Mouse (Mus musculus): ENCODE data around the gene Sipa1l3. TPM values are rescaled to one million over a fixed set of nuclear protein-coding genes. Genes with fewer than 3 reads are reported as not detected.

Gene Sipa1l3
- total RNA-seq, 1 experiment from 2014 or later, result 12.2 TPM

DNA sequence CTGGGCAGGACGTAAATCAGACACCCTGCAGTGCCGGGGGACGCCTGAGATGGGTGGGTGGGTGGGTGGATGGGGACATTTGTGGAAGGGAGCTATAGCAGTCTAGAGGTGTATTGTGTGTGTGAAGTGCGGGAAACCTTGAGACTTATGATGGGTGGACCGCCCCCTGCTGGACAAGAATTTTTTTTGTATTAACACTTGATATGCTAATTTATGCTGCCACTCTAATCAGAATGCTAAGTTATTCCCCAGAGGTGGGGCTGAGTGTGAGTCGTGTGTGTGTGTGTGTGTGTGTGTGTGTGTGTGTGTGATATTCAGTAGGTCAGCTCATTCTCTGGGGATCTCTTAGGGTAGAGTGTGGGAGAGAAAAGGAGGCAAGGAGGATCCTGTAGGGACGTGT lies 211.8 kb downstream of the Sipa1l3 start:
- no peak for ATAC-seq (replicated peaks; ENCODE audit: insufficient number of reproducible peaks, low FRiP score, low TSS enrichment, poor library complexity, severe bottlenecking)

DNA sequence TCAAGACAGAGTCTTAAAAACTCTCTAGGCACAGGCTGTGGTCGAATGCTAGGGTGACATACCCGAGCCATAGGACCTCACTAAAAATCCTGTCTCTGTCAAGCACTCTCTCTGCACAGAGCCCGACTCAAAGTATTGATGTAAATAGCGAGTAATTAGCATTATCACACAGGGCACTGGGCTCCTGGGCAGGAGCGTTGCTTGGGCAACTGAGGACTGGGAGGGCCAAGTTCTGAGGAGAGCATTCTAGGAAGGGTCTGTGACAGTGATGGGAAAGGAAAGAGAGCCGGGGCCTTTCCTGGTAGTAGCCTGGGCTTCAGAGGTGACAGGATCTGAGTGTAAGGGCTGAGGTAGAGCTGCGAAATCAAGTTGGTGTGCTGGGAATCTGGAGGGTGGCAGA lies 212.3 kb downstream of the Sipa1l3 start:
- ATAC-seq (replicated peaks; ENCODE audit: insufficient number of reproducible peaks, low FRiP score, low TSS enrichment, poor library complexity, severe bottlenecking), result no peak

DNA sequence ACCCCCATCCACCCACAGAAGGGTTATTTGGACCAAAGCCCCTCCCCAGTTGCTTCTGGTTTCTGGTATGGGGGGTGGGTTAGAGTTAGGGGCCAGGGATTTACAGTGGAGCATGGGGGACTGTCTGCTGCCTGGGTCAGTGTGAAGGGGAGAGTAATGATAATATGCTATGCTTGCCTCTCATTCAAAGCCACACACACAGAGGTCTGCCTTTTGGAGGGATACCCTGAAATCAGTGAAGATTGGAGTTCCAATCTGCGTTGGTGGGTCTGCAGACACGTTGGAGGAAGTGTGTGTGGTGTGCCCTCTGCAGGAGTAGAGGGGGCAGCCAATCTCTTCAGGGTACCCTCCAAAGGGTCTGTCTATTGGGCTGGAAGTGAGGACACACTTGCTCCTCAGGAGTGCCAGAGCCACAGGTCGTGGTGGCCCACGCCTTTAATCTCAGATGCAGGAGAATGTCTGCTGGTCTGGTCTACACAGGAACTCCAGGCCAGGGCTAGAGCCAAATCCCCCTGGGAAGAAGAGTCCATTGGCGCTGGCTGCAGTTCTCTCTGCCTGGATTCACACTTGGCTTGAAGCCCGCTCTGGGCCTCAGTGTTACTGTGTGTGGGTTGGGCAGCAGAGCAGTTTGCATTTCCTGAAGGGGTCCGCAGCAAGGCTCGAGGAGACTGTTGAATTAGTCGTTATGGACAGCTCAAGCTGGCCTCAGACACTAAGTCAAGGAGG lies 213.0 kb downstream of the Sipa1l3 start:
- ATAC-seq (replicated peaks; ENCODE audit: insufficient number of reproducible peaks, low FRiP score, low TSS enrichment, poor library complexity, severe bottlenecking), result no peak

DNA sequence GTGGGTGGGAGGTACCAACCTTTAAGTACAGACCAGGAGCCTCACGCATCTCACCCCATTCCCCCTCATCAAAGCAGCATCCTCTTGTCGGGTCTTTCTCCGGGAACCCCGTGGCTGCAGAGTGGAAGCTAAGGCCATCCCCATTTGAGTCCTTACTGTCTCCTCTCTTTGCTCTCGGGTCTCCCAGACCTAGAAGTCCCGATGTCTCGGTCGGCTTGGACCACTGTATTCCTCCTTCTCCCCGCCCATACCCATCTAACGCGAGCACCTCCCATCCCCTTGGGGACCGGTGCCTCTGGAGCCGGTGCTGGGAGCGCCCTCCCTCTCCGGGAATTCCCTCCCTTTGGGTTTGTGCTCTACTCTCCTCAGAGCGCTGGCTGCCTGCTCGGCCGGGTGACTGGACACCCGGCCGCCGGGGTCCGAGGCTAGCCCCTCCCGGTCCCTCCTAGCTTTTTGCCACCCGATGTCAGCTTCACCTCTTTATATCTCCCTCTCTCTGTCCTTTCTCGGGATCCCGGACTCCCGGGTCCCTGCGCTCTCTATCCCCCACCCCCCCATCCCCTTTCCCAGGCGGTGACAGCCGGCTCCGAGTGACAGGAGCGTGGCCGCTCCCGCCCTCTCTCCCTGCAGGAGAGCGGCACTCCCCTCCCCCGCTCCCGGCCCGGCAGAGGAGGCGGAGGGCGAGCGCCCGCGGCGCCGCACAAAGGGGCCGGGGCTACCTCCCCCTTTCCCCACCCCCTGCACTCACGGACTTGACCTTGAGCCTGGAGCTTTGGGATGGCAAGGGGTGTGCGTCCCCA lies 213.8 kb downstream of the Sipa1l3 start:
- ATAC-seq (replicated peaks; ENCODE audit: insufficient number of reproducible peaks, low FRiP score, low TSS enrichment, poor library complexity, severe bottlenecking), result no peak

DNA sequence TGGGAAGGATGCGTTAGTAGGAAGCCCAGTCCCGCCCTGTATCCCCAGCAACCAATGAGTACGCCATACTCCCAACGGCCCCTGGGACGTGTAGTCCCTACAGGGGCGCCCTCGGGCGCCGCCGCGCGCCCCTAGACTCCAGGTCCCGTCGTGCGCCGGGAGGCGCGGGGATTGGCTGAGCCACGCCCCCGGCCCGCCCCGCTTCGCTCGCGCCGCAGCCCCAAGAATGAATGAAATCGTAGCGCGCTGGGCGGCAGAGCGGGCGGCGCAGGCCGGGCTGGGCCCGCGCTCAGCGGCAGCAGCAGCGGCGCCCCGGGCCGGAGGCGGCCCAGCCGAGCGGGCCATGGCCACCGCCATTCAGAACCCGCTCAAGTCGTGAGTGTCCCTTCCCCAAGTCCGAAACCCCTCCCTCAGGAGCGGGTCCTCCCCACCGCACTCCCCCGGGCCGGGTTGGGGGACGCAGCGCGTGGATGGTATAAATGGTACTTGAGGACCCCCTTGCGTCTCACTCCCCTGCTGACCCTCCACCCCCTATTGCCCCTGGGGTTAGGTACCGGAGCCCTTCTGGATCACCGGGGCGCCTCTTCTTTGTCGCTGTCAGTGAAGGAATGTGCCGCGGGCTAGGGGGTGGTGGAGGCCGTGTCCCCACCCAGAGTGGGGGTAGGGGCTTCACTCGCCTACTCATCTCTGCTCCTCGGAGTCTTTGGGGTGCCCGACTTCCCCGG lies 214.5 kb downstream of the Sipa1l3 start, which contains the start of gene Dpf1:
Gene Dpf1, plus strand, starts transcription at position 214 of the 725 bp plus-strand sequence.
- 0 out of 2 replicates have a peak, but pooled peaks have one; percentile 14 for ATAC-seq (replicated peaks; ENCODE audit: insufficient number of reproducible peaks, low FRiP score, low TSS enrichment, poor library complexity, severe bottlenecking)

DNA sequence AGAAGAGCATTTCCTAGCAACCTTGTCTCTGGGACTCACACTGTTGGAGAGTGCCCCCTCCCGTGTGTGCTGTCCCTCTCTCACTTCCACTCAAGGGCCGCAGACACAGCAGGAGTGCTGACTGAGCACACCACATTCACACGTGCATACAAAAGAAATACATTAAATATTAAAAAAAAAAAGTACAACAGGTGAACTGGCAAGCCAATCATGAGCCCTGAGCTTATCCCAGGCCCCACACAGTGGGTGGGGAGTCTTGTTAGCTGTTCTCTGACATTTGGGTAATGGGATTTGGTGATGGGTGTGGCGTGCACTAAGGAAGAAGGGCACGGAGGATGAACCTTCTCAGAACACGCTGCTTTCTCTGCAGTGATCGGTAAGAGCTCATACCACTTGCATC lies 215.8 kb downstream of the Sipa1l3 start:
- no peak for ATAC-seq (replicated peaks; ENCODE audit: insufficient number of reproducible peaks, low FRiP score, low TSS enrichment, poor library complexity, severe bottlenecking)

DNA sequence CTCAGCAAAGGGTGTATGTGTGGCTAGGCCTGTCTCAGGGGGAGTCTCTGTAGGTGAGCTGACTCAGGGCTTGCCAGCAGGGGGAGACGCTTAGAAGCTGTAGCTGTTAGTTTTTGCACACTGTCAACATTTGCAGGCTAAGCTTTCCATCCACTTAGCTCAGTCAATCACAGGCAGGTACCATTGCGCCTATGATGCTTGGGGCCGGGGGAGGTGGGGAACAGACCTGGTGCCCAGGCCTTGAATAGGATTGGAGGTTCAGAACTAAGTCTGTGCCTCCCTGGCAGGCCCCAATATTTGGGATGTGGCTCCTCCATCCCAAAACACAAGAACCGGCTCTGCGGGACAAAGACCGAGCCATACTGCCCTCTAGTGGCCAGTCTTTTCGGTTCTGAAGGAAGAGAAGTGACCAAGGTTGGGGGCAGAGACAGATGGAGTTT lies 217.3 kb downstream of the Sipa1l3 start:
- no peak for ATAC-seq (replicated peaks; ENCODE audit: insufficient number of reproducible peaks, low FRiP score, low TSS enrichment, poor library complexity, severe bottlenecking)

DNA sequence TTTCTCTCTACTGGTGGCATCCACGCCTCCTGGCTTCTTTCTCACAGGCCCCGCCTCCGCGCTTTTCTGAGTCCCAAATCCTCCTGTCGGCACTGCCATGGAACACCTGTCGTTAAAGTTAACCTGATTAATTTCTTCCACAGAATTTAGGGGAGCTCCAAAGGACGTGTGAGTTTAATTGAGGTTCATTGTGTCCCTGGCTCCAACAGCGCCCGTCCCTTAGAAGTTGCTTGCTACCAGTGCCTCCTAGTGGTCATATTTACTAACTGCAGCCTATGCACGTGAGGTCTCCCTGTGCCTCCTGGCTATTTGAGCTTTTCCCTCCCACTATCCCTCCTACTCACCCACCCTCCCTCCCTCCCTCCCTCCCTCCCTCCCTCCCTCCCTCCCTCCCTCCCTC lies 221.4 kb downstream of the Sipa1l3 start:
- peak; percentile 74; the same call in 1 of the 2 replicates for ATAC-seq (replicated peaks; ENCODE audit: insufficient number of reproducible peaks, low FRiP score, low TSS enrichment, poor library complexity, severe bottlenecking)

DNA sequence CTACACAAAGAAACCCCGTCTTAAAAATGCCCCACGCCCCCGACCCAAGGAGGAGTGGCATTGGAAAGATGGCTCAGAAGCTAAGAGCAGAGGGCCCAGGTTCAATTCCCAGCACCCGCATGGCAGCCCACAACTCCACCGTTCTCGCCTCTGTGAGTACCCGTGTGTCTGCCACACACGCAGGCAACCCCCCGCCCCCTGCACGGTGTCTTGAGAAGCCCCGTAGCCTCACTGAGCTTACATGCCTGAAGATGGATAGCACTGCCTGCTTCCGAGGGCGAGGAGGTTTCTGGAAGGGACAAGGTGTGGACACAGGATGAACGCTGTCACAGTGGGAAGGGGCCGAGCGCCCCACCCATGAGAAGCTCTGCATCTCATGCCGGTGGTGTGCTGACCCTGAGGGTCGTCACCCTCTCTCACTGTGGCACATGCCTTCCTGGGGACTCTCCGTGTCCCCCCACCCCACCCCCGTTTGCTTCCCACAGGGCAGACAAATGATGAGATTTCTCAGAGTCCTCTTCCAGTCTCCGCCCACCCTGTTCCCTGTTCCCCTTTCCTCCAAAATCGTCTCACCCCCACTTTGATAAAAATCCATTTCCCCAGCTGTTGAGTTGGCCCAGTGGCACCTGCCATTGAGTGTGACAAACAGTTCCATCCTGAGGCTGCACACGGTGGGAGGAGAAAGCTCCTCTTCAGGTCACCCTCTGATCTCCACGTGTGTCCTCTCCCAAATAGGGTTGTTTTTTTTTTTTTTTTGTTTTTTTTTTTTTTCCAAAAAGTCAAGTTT lies 222.4 kb downstream of the Sipa1l3 start:
- ATAC-seq (replicated peaks; ENCODE audit: insufficient number of reproducible peaks, low FRiP score, low TSS enrichment, poor library complexity, severe bottlenecking), result no peak

DNA sequence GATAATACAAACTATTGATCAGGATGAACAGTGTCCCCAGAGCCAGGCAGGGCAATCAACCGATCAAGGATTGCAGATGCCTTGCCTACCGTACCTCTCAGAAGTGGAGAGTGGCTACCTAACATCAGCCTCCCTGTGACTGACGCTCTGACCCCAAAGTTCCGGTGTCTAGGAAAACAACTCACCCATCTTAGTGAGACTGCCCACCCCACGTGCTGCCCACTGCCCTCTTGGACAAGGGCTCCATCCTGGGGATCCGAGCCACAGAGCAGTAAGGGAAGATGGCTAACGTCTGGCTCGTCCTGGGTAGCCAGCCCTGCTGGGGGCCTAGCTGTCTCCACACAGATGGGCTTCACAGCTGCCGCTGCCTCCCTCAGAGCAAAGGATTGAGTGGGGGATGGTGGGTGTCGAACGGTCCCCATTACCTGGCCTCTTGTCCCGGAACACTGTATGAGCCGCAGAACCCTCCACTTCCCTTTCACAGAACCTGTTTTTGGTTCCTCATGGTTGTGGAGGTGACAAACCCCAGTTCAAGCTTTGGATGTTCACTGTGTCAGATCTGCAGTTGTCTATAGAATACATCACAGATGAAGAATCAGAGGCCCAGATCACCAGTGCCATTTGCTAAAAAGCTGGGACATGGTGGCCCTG lies 224.2 kb downstream of the Sipa1l3 start:
- 0 out of 2 replicates have a peak, but pooled peaks have one; percentile 15 for ATAC-seq (replicated peaks; ENCODE audit: insufficient number of reproducible peaks, low FRiP score, low TSS enrichment, poor library complexity, severe bottlenecking)

DNA sequence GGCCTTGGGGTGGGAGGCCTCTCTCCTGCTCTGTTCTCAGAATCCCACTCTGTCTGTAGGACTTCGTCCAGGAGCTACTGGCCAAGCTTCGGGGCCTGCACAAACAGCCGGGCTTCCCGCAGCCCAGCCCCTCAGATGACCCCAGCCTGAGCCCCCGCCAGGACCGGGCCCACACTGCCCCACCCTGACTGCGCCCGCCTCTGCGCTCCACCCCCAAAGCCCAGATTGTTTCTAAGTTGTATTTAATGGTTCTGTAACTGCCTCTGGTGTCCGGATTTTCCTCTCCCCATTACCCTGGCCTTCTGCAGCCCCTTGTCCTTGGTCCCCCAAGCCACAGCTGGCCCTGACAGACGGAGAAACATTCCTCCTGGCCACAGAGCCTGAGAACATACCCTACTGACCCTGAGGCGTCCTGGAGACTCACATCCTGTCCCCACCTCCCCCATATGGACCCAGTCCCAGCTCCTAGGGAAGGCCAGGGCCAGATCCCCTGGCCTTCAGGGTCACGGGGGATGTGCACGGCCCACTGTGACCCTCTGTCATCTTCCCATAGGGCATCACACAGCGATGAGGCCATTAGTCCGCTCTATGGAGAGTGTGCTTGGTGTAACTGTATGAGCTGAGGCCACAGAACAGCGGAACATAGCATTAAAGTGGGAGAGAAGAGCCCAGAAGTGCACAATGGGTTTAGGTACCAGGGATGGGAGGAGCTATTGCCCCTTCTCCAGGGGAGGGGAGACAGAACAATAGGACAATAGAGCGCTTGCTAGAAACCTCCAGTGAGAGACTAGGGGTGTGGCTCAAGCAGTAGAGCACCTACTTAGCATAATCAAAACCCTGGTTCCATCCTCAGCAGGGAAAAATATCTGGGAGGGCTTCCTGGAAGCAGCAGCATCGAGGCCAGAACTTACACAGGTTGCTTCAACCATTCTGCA lies 225.0 kb downstream of the Sipa1l3 start:
- no peak for ATAC-seq (replicated peaks; ENCODE audit: insufficient number of reproducible peaks, low FRiP score, low TSS enrichment, poor library complexity, severe bottlenecking)

DNA sequence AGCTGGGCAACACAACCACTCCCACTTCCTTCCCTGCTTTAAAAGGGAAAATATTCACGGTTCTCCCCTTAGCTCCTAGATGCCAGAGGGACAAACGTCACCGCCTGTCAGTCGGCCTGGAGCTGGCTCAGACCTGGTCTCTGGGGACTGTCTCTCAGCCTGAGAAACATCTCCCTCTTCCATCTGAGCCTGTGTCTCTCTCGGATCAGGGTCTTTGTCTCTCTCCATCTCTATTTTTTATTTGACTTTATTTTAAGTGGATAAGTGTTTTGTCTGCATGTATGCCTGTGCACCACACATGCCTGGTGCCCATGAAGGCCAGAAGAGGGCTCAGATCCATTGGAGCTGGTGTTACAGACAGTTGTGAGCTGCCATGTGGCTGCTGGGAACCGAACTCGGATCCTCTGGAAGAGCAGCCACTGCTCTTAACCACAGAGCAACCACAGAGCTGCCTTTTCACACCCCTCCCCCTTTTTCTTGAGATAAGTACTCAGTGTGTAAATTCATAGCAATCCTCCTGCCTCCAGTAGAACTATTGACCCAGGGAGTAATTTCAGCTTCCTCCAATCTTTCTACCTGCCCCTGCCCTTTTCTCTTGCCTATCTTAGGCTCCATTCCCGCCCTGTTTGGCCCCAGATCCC lies 225.9 kb downstream of the Sipa1l3 start:
- ATAC-seq (replicated peaks; ENCODE audit: insufficient number of reproducible peaks, low FRiP score, low TSS enrichment, poor library complexity, severe bottlenecking), result no peak

DNA sequence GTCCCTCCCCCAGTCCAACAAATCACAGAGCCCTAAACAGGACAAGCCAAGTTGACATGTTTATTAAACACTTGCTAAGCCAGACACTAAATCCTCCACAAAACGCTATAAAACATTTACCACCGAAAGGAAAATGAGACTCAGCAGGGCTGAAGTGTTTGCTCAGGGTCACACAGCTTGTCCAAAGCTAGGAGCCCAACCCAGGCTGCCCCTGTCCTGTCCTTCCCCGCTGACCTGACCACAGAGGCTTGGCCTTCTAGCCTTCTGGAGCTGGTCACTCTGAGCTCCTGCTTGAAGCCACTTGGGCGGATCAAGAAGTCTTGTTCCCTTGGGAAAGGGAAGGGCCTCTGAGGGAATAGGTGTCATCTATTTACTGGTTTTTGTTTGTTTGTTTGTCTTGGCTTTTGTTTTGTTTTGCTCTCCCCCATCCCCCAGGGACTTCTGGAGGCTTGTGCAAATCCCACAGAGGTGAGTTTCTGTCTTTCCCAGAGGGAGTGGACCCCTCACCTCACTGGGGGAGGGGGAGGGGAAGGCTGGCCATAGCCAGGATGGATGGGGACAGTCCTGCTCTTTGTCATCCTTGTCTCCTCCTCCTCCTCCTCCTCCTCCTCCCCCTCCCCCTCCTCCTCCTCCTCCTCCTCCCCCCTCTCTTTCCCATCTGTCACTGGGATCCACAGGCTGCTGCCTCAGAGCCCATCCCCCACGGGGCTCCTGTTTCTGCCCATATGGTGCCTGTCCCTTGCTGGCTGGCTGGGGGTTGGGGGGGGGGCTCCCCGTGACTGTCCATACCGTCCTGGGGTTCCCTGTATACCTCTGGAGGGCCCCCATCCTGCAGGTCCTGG lies 226.6 kb downstream of the Sipa1l3 start:
- no peak for ATAC-seq (replicated peaks; ENCODE audit: insufficient number of reproducible peaks, low FRiP score, low TSS enrichment, poor library complexity, severe bottlenecking)

DNA sequence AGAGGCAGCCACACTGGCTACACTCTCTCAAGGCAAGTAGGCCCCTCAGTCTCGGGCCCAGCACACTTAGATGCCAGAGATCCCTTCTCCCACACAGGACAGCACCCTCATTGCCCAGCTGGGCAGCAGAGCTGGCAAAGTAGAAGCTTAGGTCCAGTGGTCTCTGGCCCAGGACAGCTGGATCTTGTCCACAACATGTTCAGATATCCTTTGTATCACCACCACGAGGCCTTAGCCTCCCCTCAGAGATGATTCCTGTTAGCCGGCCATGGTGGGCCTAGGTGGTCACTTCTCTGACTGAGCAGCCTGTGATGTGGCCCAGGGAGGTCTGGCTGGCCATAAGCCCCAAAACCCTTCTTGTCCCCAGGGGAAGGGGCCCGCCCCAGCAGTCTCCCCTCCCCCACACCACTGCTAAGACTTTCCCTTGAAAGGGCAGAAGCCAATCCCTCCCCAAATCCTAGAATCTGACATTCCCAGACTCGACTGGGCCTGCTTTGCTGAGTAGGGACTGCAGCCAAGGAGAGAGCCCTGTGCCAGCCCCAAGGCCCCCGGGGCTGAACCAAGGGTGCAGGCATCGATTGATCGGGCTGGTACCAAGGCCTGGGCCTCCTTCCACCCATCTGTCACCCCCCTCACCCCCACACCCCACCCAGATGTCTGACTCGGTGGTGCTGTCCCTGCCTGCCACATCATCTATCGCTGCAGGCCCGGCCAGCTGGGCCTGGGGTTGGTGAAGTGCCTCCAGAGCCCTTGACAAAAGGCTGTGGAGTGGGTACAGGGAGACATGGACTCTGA lies 227.6 kb downstream of the Sipa1l3 start:
- ATAC-seq (replicated peaks; ENCODE audit: insufficient number of reproducible peaks, low FRiP score, low TSS enrichment, poor library complexity, severe bottlenecking), result no peak

DNA sequence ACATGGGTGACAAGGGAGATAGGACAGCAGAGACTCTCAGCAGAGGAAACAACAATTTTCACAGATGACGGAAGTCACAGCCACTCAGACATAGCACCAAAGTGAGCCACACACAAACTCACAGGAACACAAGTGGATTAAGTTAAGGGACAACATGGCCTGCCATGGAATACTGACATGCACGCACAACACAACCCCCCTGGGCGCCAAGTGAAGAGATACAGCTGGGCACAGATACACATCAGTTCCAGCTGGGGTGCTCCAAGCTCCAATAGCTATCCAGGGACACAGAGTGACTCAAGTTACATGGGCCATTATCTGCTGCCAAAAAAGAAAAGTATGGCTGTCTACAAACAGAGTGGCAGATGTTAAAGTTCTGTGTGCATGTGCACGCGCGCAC lies 228.6 kb downstream of the Sipa1l3 start:
- ATAC-seq (replicated peaks; ENCODE audit: insufficient number of reproducible peaks, low FRiP score, low TSS enrichment, poor library complexity, severe bottlenecking), result no peak
